Mouse (Mus musculus) kidney, adult 2 months (tissue): ENCODE data around the gene Cbfa2t3.

Experiments used
- CTCF ChIP-seq: fragments of 200-500 bp; conservative IDR thresholded peaks from 2 replicates; pipeline ENCODE4 v1.5.1; 2011; ENCODE audit warnings: low read depth, mild to moderate bottlenecking, control low read depth, low read length, moderate library complexity, mixed read lengths; ENCODE audit not compliant: insufficient read depth, insufficient read length
- POLR2A ChIP-seq: fragments of 200-500 bp; IDR thresholded peaks from one replicate; pipeline ENCODE4 v1.6.1; 2011; ENCODE audit warnings: low read depth, low read length, control low read depth

GRCm38 (mm10) chr8:122670001-122670400 is 28.9 kb downstream of the Cbfa2t3 start:
- TF ChIP-seq CTCF: no peak
- TF ChIP-seq POLR2A: no peak
